Mouse (Mus musculus): ENCODE results near the gene Nav2.

DNA sequence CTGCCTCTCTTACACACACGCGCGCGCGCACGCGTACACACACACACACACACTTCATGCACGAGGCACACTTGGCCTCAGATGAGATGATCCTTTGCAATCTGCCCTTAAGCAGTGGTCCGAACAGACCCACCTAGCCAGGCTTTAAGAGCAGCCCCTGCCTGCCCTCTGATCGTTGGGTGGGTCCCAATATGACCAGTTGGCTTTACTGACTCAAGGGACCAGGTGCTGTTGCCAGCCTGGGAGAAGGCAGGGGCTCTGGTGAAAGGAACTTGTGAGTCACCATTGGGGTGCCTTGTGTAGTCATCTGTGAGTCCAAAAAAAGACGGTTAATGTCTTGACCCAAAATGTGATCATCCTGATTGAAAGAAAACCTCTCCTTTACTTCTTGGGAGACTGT, 9.9 kb downstream of the Nav2 start:
- no peak for TF ChIP-seq CTCF (IDR thresholded peaks at IDR 0.05; ENCODE audit: low read depth)
- TF ChIP-seq EP300 (optimal IDR thresholded peaks at IDR 0.05), result no peak
